Mouse (Mus musculus) MEL (cell line): ENCODE results near the gene Dnmt3l.

Experiments
- CTCF ChIP-seq, 3 experiments: IDR thresholded peaks in 2 of 3; conservative IDR thresholded peaks in 1 of 3; 2 replicates each; pipeline ENCODE4 v1.5.1; 2011 to 2012; ENCODE audit warnings: low read length in 3 of 3, low read depth in 2 of 3, mild to moderate bottlenecking in 2 of 3, improper control_type of control experiment in 1 of 3, inconsistent platforms in 1 of 3, mixed read lengths in 1 of 3, moderate library complexity in 1 of 3; ENCODE audit not compliant: control insufficient read depth in 1 of 3, insufficient read depth in 1 of 3, poor library complexity in 1 of 3, severe bottlenecking in 1 of 3
- ELF1 ChIP-seq: IDR thresholded peaks from 2 replicates; pipeline ENCODE4 v1.6.1; 2014; ENCODE audit warnings: low read depth, mild to moderate bottlenecking, inconsistent platforms, low read length, improper control_type of control experiment, moderate library complexity
- EP300 ChIP-seq, 2 experiments: IDR thresholded peaks; 2 replicates each; pipeline ENCODE4 v1.6.1; 2011; ENCODE audit warnings: improper control_type of control experiment in 2 of 2, low read length in 2 of 2, low read depth in 1 of 2, mild to moderate bottlenecking in 1 of 2
- HCFC1 ChIP-seq: IDR thresholded peaks from 2 replicates; pipeline ENCODE4 v1.6.1; 2012; ENCODE audit warnings: low read depth, mild to moderate bottlenecking, inconsistent platforms, low read length, improper control_type of control experiment, moderate library complexity
- MAFK ChIP-seq: IDR thresholded peaks from 2 replicates; pipeline ENCODE4 v1.6.1; 2011; ENCODE audit warnings: low read depth, mild to moderate bottlenecking, low read length, improper control_type of control experiment, borderline replicate concordance
- POLR2A ChIP-seq, 2 experiments: IDR thresholded peaks; 2 replicates each; pipeline ENCODE4 v1.6.1; 2011 to 2012; ENCODE audit warnings: low read length in 2 of 2, mild to moderate bottlenecking in 2 of 2, control low read depth in 1 of 2, improper control_type of control experiment in 1 of 2, low read depth in 1 of 2, moderate library complexity in 1 of 2; ENCODE audit not compliant: control insufficient read depth in 1 of 2, insufficient read depth in 1 of 2, poor library complexity in 1 of 2

GRCm38 (mm10) chr10:78028129-78028528 is 13.6 kb upstream of the Dnmt3l start:
- TF ChIP-seq CTCF (IDR thresholded peaks at IDR 0.05 in 2 of 3, conservative IDR thresholded peaks at IDR 0.05 in 1 of 3; ENCODE audit: control insufficient read depth in 1 of 3, insufficient read depth in 1 of 3, low read depth in 2 of 3, low read length in 3 of 3, poor library complexity in 1 of 3, severe bottlenecking in 1 of 3) (peak; percentile 77 to 96 (median 96)), POLR2A (IDR thresholded peaks at IDR 0.05; ENCODE audit: control insufficient read depth in 1 of 2, insufficient read depth in 1 of 2, low read depth in 1 of 2, low read length in 2 of 2, poor library complexity in 1 of 2) (no peak), MAFK (no peak), EP300 (IDR thresholded peaks at IDR 0.05; ENCODE audit: low read depth in 1 of 2, low read length in 2 of 2) (no peak), HCFC1 (no peak), ELF1 (no peak)
